23 mouse cellular contexts compared by ENCODE assay signal in the genomic region with DNA sequence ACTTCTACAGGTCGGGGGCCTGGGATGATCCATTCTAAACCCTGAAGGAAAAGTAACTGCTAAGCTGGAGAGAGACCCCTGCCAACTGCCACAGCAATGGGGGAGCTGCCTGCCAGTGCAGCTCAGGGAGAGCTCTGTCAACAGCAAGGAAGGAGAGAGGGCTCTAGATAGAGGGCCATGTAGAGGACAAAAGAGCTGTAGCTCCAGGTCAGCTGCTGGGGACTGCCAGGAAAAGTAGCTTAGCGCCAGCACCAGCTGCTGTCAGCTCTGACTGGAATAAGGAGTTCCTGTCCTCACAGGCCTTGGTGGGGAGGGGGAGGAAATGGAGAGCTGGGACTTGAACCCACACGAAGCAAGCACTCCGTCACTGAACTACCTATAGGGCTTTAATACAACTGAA. TPM values are rescaled to one million over a fixed set of nuclear protein-coding genes. Genes with fewer than 3 reads are reported as not detected.
DNase-seq lines count a peak whose midpoint lies in the region; ATAC-seq and TF ChIP-seq lines count a peak whose summit lies in the region.
"Had no signal": no experiment of that assay in that cellular context is flagged by ENCODE, and none has a peak within 500 bp of the region (broad histone marks: within the 10 kb centered on the region; RNA-seq: fewer than 3 reads in every experiment).

No protein-coding gene starts in this region.

- peak; percentile 13 for DNase-seq in embryonic facial prominence, embryonic 14.5 days (ENCODE audit: low spot score)
- DNase-seq in embryonic facial prominence, embryonic 10.5 days (ENCODE audit: low spot score) = no peak
- DNase-seq in layer of hippocampus, adult 2 months (ENCODE audit: low spot score in 2 of 2) = no peak
- no peak for DNase-seq in layer of hippocampus, postnatal 14 days (ENCODE audit: low spot score in 2 of 2)
- DNase-seq in retina, postnatal 1 day = peak; percentile 55
- DNase-seq in thymus, adult 18-20 months = no peak
- no peak for DNase-seq in spleen, adult 12 weeks (ENCODE audit: low spot score)
- DNase-seq: adrenal gland, postnatal 14 days; cerebellum, postnatal 14 days; liver; lung, adult 2 months; lung, postnatal 4 days; thymus, postnatal 25 days had no signal

- H3K4me1 ChIP-seq in embryonic facial prominence, embryonic 14.5 days (ENCODE audit: control insufficient read depth, insufficient read depth, low read length) = no peaks in the 10 kb centered on the region
- H3K4me1 ChIP-seq in embryonic facial prominence, embryonic 10.5 days = no peaks in the 10 kb centered on the region
- peaks cover 14% of the 10 kb centered on the region for H3K4me1 ChIP-seq in heart, embryonic 15.5 days (replicated peaks)

- no peak for TF ChIP-seq CTCF in layer of hippocampus, adult 2 months (conservative IDR thresholded peaks at IDR 0.05)

- WGBS in embryonic facial prominence, embryonic 14.5 days = 80% methylated on average over 4 of the region's 4 CpGs
- 75% methylated on average over 4 of the region's 4 CpGs for WGBS in embryonic facial prominence, embryonic 10.5 days
- 54% methylated on average over 4 of the region's 4 CpGs for WGBS in heart, embryonic 15.5 days

- H3K36me3 ChIP-seq in embryonic facial prominence, embryonic 14.5 days (ENCODE audit: control insufficient read depth, insufficient read depth, low read length) = peaks cover 54% of the 10 kb centered on the region
- H3K36me3 ChIP-seq in embryonic facial prominence, embryonic 10.5 days (replicated peaks) = peaks cover 53% of the 10 kb centered on the region
- H3K36me3 ChIP-seq in heart, embryonic 15.5 days = peaks cover 57% of the 10 kb centered on the region

- no peak overlapping the region for H3K27ac ChIP-seq in embryonic facial prominence, embryonic 14.5 days (replicated peaks; ENCODE audit: low read depth, low read length)
- H3K27ac ChIP-seq in embryonic facial prominence, embryonic 10.5 days (replicated peaks) = no peak overlapping the region
- H3K27ac ChIP-seq in layer of hippocampus, adult 2 months = peak overlapping the region; percentile 48
- H3K27ac ChIP-seq in heart, embryonic 15.5 days = peak overlapping the region; percentile 75
- H3K27ac ChIP-seq: kidney, postnatal 0 days had no signal

- H3K9me3 ChIP-seq in embryonic facial prominence, embryonic 14.5 days (ENCODE audit: control insufficient read depth, low read length) = no peaks in the 10 kb centered on the region
- H3K9me3 ChIP-seq in embryonic facial prominence, embryonic 10.5 days = no peaks in the 10 kb centered on the region
- no peaks in the 10 kb centered on the region for H3K9me3 ChIP-seq in heart, embryonic 15.5 days (replicated peaks)

- H3K27me3 ChIP-seq in embryonic facial prominence, embryonic 14.5 days (replicated peaks; ENCODE audit: control insufficient read depth, insufficient read depth, low read length) = no peaks in the 10 kb centered on the region
- no peaks in the 10 kb centered on the region for H3K27me3 ChIP-seq in embryonic facial prominence, embryonic 10.5 days (replicated peaks; ENCODE audit: low read depth, poor library complexity, severe bottlenecking)
- no peaks in the 10 kb centered on the region for H3K27me3 ChIP-seq in heart, embryonic 15.5 days
- H3K27me3 ChIP-seq: CH12.LX had no signal

- no peak overlapping the region for H3K4me3 ChIP-seq in embryonic facial prominence, embryonic 14.5 days (ENCODE audit: low read depth, low read length)
- H3K4me3 ChIP-seq in embryonic facial prominence, embryonic 10.5 days = no peak overlapping the region
- H3K4me3 ChIP-seq in layer of hippocampus, adult 2 months = no peak overlapping the region
- H3K4me3 ChIP-seq in heart, embryonic 15.5 days = no peak overlapping the region

- no peak overlapping the region for H3K4me2 ChIP-seq in embryonic facial prominence, embryonic 14.5 days (ENCODE audit: low read depth, low read length)
- no peak overlapping the region for H3K4me2 ChIP-seq in heart, embryonic 15.5 days

- peak; percentile 41; the same call in 1 of the 2 replicates for ATAC-seq in embryonic facial prominence, embryonic 14.5 days (ENCODE audit: low read depth)
- peak; percentile 69; the same call in 1 of the 2 replicates for ATAC-seq in heart, embryonic 15.5 days (replicated peaks; ENCODE audit: insufficient number of reproducible peaks, insufficient read depth, low FRiP score, low read depth)
- ATAC-seq: inflammation-experienced regulatory T-cells, adult 6 months had no signal

- no peak overlapping the region for H3K9ac ChIP-seq in embryonic facial prominence, embryonic 14.5 days (ENCODE audit: low read depth, low read length)
- H3K9ac ChIP-seq in heart, embryonic 15.5 days = no peak overlapping the region

RNA-seq across cellular contexts. Expression of a gene that starts 20.3 kb away (rescaled TPM):
- polyA plus RNA-seq in embryonic facial prominence, embryonic 14.5 days (2014; fragmentation: Nextera tagmentation; extraction: Ambion mirVana) = 43.5 and 46.5 TPM in 2 replicates
- 22.9 and 24.7 TPM in 2 replicates for polyA plus RNA-seq in embryonic facial prominence, embryonic 10.5 days (2016; fragmentation: Nextera tagmentation; extraction: Ambion mirVana)
- total RNA-seq in layer of hippocampus, adult 2 months (2021) = 10 to 100 TPM; 86.6 to 86.7 TPM
- 100 to 1,000 TPM; 102 to 112 TPM for total RNA-seq in layer of hippocampus, postnatal 14 days (2021)
- 42.4 and 48.6 TPM in 2 replicates for polyA plus RNA-seq in heart, embryonic 15.5 days (2015; fragmentation: Nextera tagmentation; extraction: Ambion mirVana)

RNA-seq across cellular contexts. Expression of a gene that starts 20.5 kb away (rescaled TPM):
- polyA plus RNA-seq in embryonic facial prominence, embryonic 14.5 days (2014; fragmentation: Nextera tagmentation; extraction: Ambion mirVana) = 23.4 and 23.6 TPM in 2 replicates
- polyA plus RNA-seq in embryonic facial prominence, embryonic 10.5 days (2016; fragmentation: Nextera tagmentation; extraction: Ambion mirVana) = 38.1 and 40.6 TPM in 2 replicates
- 10 to 100 TPM; 18.3 to 20.6 TPM for total RNA-seq in layer of hippocampus, adult 2 months (2021)
- total RNA-seq in layer of hippocampus, postnatal 14 days (2021) = 10 to 100 TPM; 34.3 to 34.9 TPM
- polyA plus RNA-seq in heart, embryonic 15.5 days (2015; fragmentation: Nextera tagmentation; extraction: Ambion mirVana) = 13.4 and 16.8 TPM in 2 replicates

RNA-seq across cellular contexts. Expression of a gene that starts 36.8 kb away (rescaled TPM):
- 0.08 TPM in 1 of 2 replicates, not detected in the other for polyA plus RNA-seq in embryonic facial prominence, embryonic 14.5 days (2014; fragmentation: Nextera tagmentation; extraction: Ambion mirVana)
- 0.09 TPM in 1 of 2 replicates, not detected in the other for polyA plus RNA-seq in embryonic facial prominence, embryonic 10.5 days (2016; fragmentation: Nextera tagmentation; extraction: Ambion mirVana)
- not detected for total RNA-seq in layer of hippocampus, adult 2 months (2021)
- total RNA-seq in layer of hippocampus, postnatal 14 days (2021) = not detected
- 0.09 TPM in 1 of 2 replicates, not detected in the other for polyA plus RNA-seq in heart, embryonic 15.5 days (2015; fragmentation: Nextera tagmentation; extraction: Ambion mirVana)
- total RNA-seq: adrenal gland, postnatal 14 days; CH12.LX; granulocyte monocyte progenitor cell, adult 5-6 weeks; layer of hippocampus, adult 8-10 months; left cerebral cortex, postnatal 14 days; neutrophil, adult 5-6 weeks had no signal
- polyA plus RNA-seq: inflammation-experienced regulatory T-cells, adult 6 months; lung, adult 2 months; spleen, adult 2 months; stomach, embryonic 16.5 days had no signal

Comparison
In these comparisons a context has a peak if more than half of its experiments do, and no peak if none do; other contexts are left out.
1. DNase-seq: peak in embryonic facial prominence, embryonic 14.5 days (single experiment) and retina, postnatal 1 day (single experiment); none in embryonic facial prominence, embryonic 10.5 days (single experiment), layer of hippocampus, adult 2 months (0 of 2), layer of hippocampus, postnatal 14 days (0 of 2), thymus, adult 18-20 months (0 of 2) and spleen, adult 12 weeks (single experiment).
2. H3K27ac ChIP-seq: peak in layer of hippocampus, adult 2 months (single experiment) and heart, embryonic 15.5 days (single experiment); none in embryonic facial prominence, embryonic 14.5 days (single experiment) and embryonic facial prominence, embryonic 10.5 days (single experiment).